Mouse (Mus musculus) kidney, postnatal 25 days (tissue): ENCODE results near the gene Amh.
A peak's percentile ranks its signal among the peaks of the same experiment; 100 is the strongest.

ENCODE experiments used
- DNase-seq, 2 experiments: peaks; one replicate each; pipeline ENCODE4 v3.0.0; 2021; ENCODE audit warnings: mixed read lengths in 2 of 2

The Amh gene

GRCm38 (mm10) chr10:80829359-80830278 lies 24.6 kb downstream of the Amh start:
- DNase-seq: no peak

DNA sequence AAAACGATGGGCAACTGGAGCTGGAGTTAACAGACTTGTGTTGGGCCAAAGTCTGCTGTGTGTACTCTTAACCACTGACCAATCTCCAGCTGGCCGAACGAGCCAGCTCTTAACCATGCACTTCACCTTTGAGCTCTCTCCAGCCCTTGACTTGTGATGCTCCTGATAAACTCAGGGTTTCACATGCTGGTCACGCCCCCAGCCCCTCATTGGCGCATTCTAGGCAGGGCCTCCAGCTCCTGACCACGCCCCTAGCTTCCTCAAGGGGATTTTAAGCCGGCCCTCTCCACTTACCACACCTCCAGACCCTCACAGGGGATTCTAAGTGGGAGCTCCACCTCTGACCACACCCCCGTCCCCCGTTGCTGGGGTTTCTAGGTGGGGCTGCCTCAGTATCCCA lies 26.1 kb downstream of the Amh start:
- DNase-seq: peak; percentile 91 to 95

GRCm38 (mm10) chr10:80832818-80833217 lies 27.8 kb downstream of the Amh start:
- no peak for DNase-seq

- DNase-seq: no peak
Measured at GRCm38 (mm10) chr10:80835617-80836016, 30.6 kb downstream of the Amh start.

DNA sequence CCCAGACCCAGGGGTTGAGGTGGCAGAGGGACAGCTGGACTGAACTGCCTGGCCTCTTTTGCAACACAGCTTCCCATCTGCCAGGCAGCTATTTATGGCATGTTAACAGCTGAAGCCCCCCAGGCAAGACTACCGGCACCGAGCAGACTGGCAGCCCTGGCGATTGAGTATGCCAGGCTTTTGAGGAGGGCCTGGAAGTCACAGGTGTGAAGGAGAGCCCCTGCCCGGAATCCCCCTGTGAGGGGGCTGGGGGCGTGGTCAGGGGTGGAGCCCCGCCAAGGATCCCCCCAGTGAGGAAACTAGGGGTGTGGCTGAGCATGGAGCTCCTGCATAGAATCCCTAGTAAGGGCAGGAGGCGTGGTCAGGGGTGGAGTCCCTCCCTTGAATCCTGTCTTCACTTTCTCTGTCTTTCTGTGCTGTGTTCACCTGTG lies 31.9 kb downstream of the Amh start:
- DNase-seq: no peak

DNA sequence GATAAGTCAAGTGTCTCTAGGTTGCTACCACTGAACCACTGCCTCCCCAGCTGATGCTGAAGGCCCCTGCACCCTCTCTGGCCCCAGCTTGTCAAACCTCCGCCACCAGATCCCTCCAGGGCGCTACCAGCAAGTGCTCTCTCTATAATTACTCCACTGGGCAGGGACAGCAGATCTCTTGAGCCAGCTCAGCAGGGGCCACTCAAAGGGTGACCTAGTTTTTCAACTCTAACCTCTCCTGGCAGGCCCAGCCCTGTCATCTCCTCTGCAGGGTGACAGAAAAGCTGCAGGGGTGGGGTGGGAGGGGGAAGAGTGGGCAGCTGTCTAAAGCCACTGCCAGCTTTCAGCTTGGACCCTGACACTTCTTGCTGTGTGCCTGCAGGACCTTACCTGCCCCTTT lies 32.8 kb downstream of the Amh start:
- peak in 1 of 2 experiments; percentile 32 for DNase-seq

- no peak for DNase-seq
Measured at GRCm38 (mm10) chr10:80838346-80838912, 33.4 kb downstream of the Amh start.

DNA sequence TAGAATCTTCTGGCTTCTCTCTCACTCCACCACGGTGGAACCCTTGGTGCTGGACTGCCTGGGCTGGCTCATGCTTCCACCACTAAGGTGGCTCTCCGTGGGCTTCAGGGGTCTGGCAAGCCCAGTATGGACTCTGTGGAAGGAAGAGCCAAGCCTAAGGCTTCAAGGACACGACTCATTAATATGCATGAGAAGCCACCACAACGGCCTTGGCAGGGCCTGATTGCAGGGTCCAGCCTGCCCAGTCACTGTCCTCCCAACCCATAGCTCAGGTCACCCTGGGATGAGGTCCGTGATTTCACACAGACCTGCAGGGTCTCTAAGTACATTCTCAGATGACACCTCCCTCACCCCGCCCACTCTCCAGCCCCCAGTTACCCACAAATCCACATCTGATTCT lies 34.8 kb downstream of the Amh start:
- DNase-seq: no peak

DNA sequence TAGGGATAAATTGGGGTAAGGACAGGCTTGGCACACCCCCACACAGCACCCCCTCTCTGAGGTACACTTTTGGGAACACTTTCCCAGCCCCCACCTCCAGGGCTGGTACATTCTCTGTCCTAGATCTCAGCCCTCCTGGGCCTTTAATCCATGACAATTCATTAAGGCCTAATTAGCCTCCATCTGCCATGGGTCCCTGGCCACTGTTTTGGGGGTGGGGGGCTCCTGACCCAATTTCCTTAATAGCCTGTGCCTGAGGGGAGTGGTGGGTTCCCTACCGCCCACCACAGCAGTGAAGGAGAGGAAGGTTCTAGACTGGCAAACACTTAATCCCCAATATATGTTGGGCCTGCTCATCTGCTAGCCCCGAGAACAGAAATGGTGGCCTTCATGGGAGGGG lies 36.6 kb downstream of the Amh start:
- no peak for DNase-seq

GRCm38 (mm10) chr10:80842334-80842733 lies 37.3 kb downstream of the Amh start:
- DNase-seq: no peak

- DNase-seq: no peak
Measured at GRCm38 (mm10) chr10:80843087-80843930, 38.3 kb downstream of the Amh start.

GRCm38 (mm10) chr10:80843931-80844547 lies 39.0 kb downstream of the Amh start, which contains the start of gene Lingo3:
Lingo3 (minus strand) TSS chr10:80844039.
- no peak for DNase-seq

DNA sequence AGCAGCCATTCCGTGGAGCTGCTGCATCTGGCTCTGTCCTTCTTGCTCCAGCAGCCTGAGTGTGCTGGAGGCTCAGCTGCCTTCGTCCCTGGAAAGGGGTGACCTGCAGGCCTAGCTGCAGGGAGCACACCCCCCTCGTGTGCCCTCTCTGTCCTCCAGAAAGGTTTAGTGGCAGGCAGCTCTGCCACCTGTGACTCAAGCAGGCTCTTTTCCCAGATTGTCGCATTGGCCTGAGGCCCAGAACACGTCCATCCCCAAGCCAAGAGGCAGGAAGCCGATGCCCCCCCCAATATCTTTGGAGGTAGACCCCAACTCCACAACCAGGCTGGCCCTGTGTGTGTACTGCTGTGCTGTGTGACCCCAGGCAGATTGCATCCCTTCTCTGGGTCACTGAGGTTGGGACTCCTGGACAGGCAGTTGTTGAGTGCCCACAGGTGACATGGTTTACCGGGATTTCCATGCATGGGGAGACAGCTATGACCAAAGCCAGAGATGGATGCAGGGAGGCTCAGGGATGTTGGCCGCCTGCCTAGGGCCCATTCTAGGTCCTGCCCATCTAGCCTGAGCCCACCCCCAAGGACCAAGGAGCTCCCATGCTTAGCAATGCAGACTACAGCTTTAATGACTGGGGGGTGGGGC lies 40.1 kb downstream of the Amh start:
- DNase-seq: no peak

DNA sequence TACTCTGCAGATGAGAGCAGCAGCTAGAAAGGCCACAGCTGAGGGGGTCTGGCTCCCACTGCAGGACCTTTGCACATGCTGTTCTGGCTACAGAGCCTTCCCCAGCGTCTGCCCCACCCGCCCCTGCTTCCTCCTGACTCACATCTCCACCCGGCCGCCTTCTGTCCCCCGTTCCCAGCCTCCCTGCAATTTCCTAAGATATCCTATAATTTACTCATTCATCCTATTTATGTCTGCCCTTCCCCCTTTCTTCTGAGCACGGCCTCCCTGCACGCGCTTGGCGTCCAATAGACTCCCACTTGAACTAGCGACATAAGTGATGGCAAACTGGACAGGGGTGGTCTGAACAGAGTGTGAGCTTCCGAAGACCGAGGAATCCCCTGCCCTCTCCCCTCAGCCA lies 40.7 kb downstream of the Amh start:
- DNase-seq: no peak

DNA sequence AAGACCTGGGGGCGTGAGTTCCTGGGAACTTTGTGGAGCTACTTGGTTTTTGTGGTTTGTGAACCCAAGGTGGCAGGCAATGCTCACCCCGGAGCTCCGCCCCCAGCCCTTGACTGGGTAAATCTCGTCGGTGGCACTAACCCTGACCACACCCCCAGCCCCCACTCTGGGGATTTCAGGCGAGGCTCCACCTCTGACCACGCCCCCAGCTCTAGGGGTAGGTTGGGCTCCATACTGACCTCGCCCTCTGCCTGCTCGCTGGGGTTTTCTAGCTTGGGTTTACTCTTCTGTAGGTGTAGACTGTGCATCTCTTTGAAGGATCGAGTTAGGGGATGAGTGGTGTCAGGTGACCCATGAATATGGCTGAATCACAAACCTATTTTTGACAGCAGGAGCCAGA lies 43.5 kb downstream of the Amh start:
- DNase-seq: peak; percentile 57 to 72

- peak; percentile 96 for DNase-seq
Measured at GRCm38 (mm10) chr10:80854913-80855748, 50.1 kb downstream of the Amh start, which contains the start of the genes Lsm7 and Sppl2b. Lsm7 (minus strand) TSS chr10:80855209. Sppl2b (plus strand) TSS chr10:80855275.

DNA sequence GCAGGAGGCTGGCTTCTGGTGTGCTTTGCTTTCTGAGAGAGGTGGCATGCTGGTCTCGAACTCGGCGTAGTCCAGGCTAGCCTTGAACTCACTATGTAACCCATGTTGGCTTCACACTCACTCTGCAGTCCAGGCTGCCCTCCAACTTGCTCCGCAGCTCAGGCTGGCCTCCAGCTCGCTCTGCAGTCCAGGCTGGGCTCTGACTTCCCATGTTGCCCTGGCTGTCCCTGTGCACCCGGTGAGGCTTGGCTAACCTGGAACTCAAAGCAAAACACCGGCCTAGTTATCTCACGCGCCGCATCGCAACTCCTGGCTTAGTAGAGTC lies 50.7 kb downstream of the Amh start:
- no peak for DNase-seq

GRCm38 (mm10) chr10:80856267-80856666 lies 51.2 kb downstream of the Amh start:
- DNase-seq: no peak

DNA sequence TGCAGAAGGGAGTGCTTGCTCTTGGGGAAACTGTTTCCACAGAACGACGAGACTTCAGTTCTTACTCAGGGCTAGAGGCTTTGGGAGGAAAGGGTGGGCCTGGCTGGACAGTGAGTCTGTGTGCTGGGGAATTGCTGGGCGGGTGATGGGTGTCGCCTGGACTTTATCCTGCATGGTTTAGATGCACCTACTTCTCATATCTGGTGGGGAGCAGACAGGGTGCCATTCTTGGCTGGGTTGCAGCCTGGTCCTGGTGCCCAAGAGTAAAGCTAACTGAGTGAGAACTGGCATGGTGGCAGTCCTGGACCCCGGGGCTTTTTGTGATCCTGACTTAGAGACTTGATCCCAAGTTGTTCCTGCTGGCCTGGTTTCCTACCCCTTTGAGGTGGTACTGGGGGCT lies 51.9 kb downstream of the Amh start:
- DNase-seq: no peak
